ENCODE assay signal across 17 mouse cellular contexts in the genomic region with DNA sequence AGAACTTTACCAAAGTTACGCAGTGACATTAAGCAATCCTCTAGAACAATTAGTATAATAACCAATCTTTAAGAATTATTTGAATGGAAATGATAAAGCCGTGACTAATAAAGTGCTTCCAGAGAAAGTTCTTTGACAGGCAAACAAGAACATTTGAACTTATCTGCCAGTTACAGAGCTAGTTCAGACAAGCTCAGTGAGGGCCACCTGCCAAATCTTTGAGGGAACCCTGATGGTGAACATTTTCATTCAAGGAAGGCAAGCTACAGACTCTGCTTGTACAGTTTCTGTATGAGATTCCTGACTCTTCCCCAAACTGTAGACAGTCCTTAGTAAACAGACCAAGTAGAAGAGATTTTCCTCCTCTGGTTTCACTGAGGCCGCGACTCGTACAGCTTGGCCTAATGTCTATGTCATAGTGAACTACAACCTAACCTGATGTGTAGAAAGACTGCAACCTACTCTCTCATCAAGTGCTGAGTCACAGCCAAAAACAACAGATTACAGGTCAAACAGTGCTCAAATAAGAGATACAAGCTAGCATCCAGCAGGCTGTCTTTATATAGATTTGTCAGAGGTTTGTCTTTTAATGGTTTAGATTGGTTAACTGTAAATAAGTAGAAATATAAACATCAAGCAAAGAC.
DNase-seq lines count a peak whose midpoint lies in the region; ATAC-seq and TF ChIP-seq lines count a peak whose summit lies in the region.
"Had no signal": no experiment of that assay in that cellular context is flagged by ENCODE, and none has a peak within 500 bp of the region (broad histone marks: within the 10 kb centered on the region; RNA-seq: fewer than 3 reads in every experiment).

No protein-coding gene starts in this region.

- TF ChIP-seq EP300 in heart, postnatal 0 days (IDR thresholded peaks at IDR 0.05; ENCODE audit: low read depth) = no peak

- no peaks in the 10 kb centered on the region for H3K9me3 ChIP-seq in heart, embryonic 11.5 days (replicated peaks; ENCODE audit: control insufficient read depth, low read length)
- H3K9me3 ChIP-seq in lung, embryonic 14.5 days (ENCODE audit: low read depth, low read length) = no peaks in the 10 kb centered on the region
- no peaks in the 10 kb centered on the region for H3K9me3 ChIP-seq in heart, postnatal 0 days (replicated peaks; ENCODE audit: control insufficient read depth, low read length)
- H3K9me3 ChIP-seq: G1E; limb, embryonic 12.5 days had no signal

- no peaks in the 10 kb centered on the region for H3K27me3 ChIP-seq in heart, embryonic 11.5 days (ENCODE audit: control insufficient read depth, insufficient read depth, low read length)
- no peaks in the 10 kb centered on the region for H3K27me3 ChIP-seq in lung, embryonic 14.5 days (ENCODE audit: insufficient read depth, low read length)
- no peaks in the 10 kb centered on the region for H3K27me3 ChIP-seq in heart, postnatal 0 days (ENCODE audit: control insufficient read depth, insufficient read depth, low read length)
- H3K27me3 ChIP-seq: limb, embryonic 12.5 days had no signal

- TF ChIP-seq POLR2A in lung, adult 2 months (IDR thresholded peaks at IDR 0.05; ENCODE audit: borderline replicate concordance, extremely low read depth, low read depth, low read length) = no peak

- TF ChIP-seq CTCF in lung, embryonic 14.5 days (IDR thresholded peaks at IDR 0.05; ENCODE audit: low read depth) = no peak
- no peak for TF ChIP-seq CTCF in lung, adult 2 months (IDR thresholded peaks at IDR 0.05; ENCODE audit: insufficient read depth, low read length)
- no peak for TF ChIP-seq CTCF in heart, postnatal 0 days (IDR thresholded peaks at IDR 0.05; ENCODE audit: low read depth)

- H3K27ac ChIP-seq in heart, embryonic 11.5 days (ENCODE audit: low read depth, low read length) = no peak overlapping the region
- peak overlapping the region; percentile 56 for H3K27ac ChIP-seq in lung, embryonic 14.5 days (ENCODE audit: low read depth)
- H3K27ac ChIP-seq in heart, postnatal 0 days (ENCODE audit: low read depth) = peak overlapping the region; percentile 38; the same call in 1 of the 2 replicates
- H3K27ac ChIP-seq: limb, embryonic 12.5 days; macrophage had no signal

- no peak overlapping the region for H3K4me2 ChIP-seq in heart, embryonic 11.5 days
- H3K4me2 ChIP-seq in lung, embryonic 14.5 days = no peak overlapping the region
- no peak overlapping the region for H3K4me2 ChIP-seq in heart, postnatal 0 days (ENCODE audit: low read depth, low read length)
- H3K4me2 ChIP-seq: limb, embryonic 12.5 days had no signal

- 92% methylated on average over 5 of the region's 5 CpGs for WGBS in heart, embryonic 11.5 days (ENCODE audit: insufficient replicate concordance)
- WGBS in lung, embryonic 14.5 days = 76% methylated on average over 5 of the region's 5 CpGs
- 81% methylated on average over 5 of the region's 5 CpGs for WGBS in lung, adult 2 months
- 79% methylated on average over 5 of the region's 5 CpGs for WGBS in heart, postnatal 0 days

- ATAC-seq in heart, embryonic 11.5 days (replicated peaks; ENCODE audit: insufficient number of reproducible peaks, low FRiP score, low TSS enrichment) = no peak
- ATAC-seq in lung, embryonic 14.5 days (ENCODE audit: insufficient read depth) = no peak
- ATAC-seq in heart, postnatal 0 days (ENCODE audit: insufficient read depth, low read depth) = no peak
- ATAC-seq in cerebellum, adult (ENCODE audit: insufficient number of reproducible peaks, low FRiP score, low TSS enrichment) = no peak
- no peak for ATAC-seq in CD4-positive, CD25-positive, alpha-beta regulatory T cell, adult 4 months
- ATAC-seq: forebrain, postnatal 0 days had no signal

- H3K4me3 ChIP-seq in heart, embryonic 11.5 days (ENCODE audit: low read depth, low read length) = no peak overlapping the region
- no peak overlapping the region for H3K4me3 ChIP-seq in lung, embryonic 14.5 days (ENCODE audit: low read depth, low read length)
- H3K4me3 ChIP-seq in lung, adult 2 months (replicated peaks; ENCODE audit: extremely low read depth, low read depth, low read length) = no peak overlapping the region
- H3K4me3 ChIP-seq in heart, postnatal 0 days (ENCODE audit: low read depth, low read length) = no peak overlapping the region
- H3K4me3 ChIP-seq: limb, embryonic 12.5 days had no signal

- DNase-seq in heart, adult 8-10 months (ENCODE audit: low spot score) = peak; percentile 12
- peak; percentile 81 for DNase-seq in lung, embryonic 14.5 days
- DNase-seq in lung, adult 2 months = no peak
- DNase-seq in heart, postnatal 0 days (ENCODE audit: low spot score) = peak; percentile 35
- DNase-seq in lung, postnatal 25 days (ENCODE audit: low spot score) = peak; percentile 25
- DNase-seq: cerebellum, adult 11-12 months; forebrain, postnatal 0 days; kidney, postnatal 14 days; midbrain, embryonic 14.5 days; right cerebral cortex, postnatal 4 days; thymus, postnatal 4 days had no signal

- H3K4me1 ChIP-seq in heart, embryonic 11.5 days (ENCODE audit: control insufficient read depth, insufficient read depth, low read length) = peaks cover 4% of the 10 kb centered on the region
- H3K4me1 ChIP-seq in lung, embryonic 14.5 days (ENCODE audit: insufficient read depth) = peaks cover 22% of the 10 kb centered on the region
- no peaks in the 10 kb centered on the region; the same call in 1 of the 2 replicates for H3K4me1 ChIP-seq in lung, adult 2 months (ENCODE audit: control insufficient read depth, insufficient read depth, low read length)
- peaks cover 5% of the 10 kb centered on the region; the same call in 1 of the 2 replicates for H3K4me1 ChIP-seq in heart, postnatal 0 days (ENCODE audit: control insufficient read depth, insufficient read depth)

- H3K9ac ChIP-seq in heart, embryonic 11.5 days (ENCODE audit: low read depth, low read length) = no peak overlapping the region
- no peak overlapping the region for H3K9ac ChIP-seq in lung, embryonic 14.5 days
- H3K9ac ChIP-seq in heart, postnatal 0 days (replicated peaks; ENCODE audit: low read depth, low read length) = no peak overlapping the region
- H3K9ac ChIP-seq: forebrain, postnatal 0 days; limb, embryonic 12.5 days had no signal

- H3K36me3 ChIP-seq in heart, embryonic 11.5 days (ENCODE audit: control insufficient read depth, insufficient read depth, low read length) = peaks cover 4% of the 10 kb centered on the region; the same call in 1 of the 2 replicates
- H3K36me3 ChIP-seq in lung, embryonic 14.5 days (ENCODE audit: insufficient read depth) = peaks cover 28% of the 10 kb centered on the region
- no peaks in the 10 kb centered on the region for H3K36me3 ChIP-seq in heart, postnatal 0 days (replicated peaks; ENCODE audit: control insufficient read depth, insufficient read depth, low read length)
- H3K36me3 ChIP-seq: G1E; limb, embryonic 12.5 days had no signal
